Mouse (Mus musculus): Measurements from ENCODE around the gene Zmynd15. TPM values are rescaled to one million over a fixed set of nuclear protein-coding genes. Genes with fewer than 3 reads are reported as not detected.
A peak's percentile ranks its signal among the peaks of the same experiment; 100 is the strongest.

The Zmynd15 gene
- polyA plus RNA-seq, 1 experiment from 2014 or later: 0.73 TPM

DNA sequence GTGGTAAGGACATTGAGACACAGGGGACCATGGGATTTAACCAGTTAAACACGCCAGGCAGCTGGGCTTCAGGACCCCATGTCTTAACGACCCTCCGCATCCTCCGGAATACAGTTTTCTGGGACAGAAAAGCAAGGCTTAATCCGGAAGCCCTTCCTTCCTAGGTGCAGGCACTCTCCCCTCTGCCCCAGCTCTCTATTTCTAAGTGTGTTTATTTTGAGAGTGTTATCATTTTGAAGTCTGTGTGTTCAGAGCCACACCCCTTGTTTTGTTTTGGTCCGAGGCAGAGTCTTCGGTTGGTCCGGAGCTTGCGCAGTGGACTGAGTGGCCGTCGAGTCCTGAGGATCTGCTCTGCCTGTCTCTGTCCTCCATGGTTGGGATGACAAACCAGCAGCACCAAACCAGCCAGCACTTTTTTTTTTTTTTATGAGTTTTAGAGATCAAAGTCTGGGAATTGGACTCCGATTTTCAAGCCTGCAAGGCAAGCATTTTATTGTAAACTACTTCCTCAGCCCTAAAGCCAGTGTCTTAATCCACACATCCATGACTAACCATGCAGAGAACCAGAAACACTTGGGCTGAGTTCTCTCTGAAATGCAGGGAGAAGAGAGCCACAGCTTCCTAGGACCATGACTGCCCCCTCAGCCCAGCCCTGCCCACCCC is 15.8 kb downstream of the Zmynd15 start:
- no peak overlapping the region for H3K27ac ChIP-seq
- H3K4me1 ChIP-seq: no peaks in the 10 kb centered on the region
- H3K27me3 ChIP-seq (replicated peaks): no peaks in the 10 kb centered on the region
- H3K4me2 ChIP-seq: no peak overlapping the region
- H3K9me3 ChIP-seq: no peaks in the 10 kb centered on the region
- H3K9ac ChIP-seq: no peak overlapping the region
- H3K36me3 ChIP-seq: no peaks in the 10 kb centered on the region
- no peak for ATAC-seq (ENCODE audit: insufficient read depth, low FRiP score, low read depth)
- H3K4me3 ChIP-seq (replicated peaks): no peak overlapping the region
- 57% methylated on average over 12 of the region's 12 CpGs for WGBS

DNA sequence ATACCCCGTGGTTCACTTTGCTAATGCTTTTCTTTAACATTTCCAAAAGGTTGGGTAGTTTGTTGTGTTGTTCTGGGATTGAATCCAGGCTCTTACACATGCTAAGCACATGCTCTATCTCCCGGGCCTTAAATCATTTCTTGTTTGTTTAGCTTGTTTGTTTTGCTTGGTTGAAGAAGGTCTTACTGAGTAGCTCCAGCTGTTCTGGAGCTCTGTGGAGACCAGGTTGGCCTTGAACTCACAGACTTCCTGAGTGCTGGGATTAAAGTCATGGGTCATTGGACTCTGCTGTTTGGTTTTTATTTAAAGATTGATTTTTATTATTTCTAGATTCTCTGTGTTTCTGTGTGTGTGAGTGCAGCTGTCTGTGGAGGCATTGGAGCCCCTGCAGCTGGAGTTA is 26.3 kb downstream of the Zmynd15 start:
- no peak for ATAC-seq (ENCODE audit: insufficient read depth, low FRiP score, low read depth)
- H3K4me2 ChIP-seq: no peak overlapping the region
- no peaks in the 10 kb centered on the region for H3K36me3 ChIP-seq
- H3K27ac ChIP-seq: 0 out of 2 replicates have a peak overlapping the region, but pooled peaks have one; percentile 31
- no peaks in the 10 kb centered on the region for H3K9me3 ChIP-seq
- no peak overlapping the region for H3K4me3 ChIP-seq (replicated peaks)
- no peak overlapping the region for H3K9ac ChIP-seq
- WGBS: 44% methylated on average over 2 of the region's 2 CpGs
- no peaks in the 10 kb centered on the region for H3K4me1 ChIP-seq
- no peaks in the 10 kb centered on the region for H3K27me3 ChIP-seq (replicated peaks)

DNA sequence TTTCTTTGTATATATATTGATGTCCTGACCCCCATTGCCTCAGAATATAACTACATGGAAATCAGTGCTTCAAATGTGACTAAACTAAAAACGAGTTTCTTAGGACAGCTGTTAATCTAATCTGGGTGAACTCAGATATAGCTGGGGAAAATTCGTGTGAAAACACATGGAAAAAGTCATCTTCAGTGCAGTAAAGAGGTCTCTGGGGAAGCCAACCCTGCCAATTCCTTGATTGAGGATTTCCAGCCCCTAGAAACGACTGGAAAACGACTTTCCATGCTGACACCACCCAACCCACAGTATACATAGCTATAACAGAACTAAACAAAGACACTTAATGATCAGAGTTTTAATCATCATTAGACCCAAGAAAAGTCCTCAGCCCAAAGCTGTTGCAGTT is 28.6 kb downstream of the Zmynd15 start:
- Histone ChIP-seq H3K4me3 (replicated peaks) (no peak overlapping the region), H3K27me3 (replicated peaks) (no peaks in the 10 kb centered on the region), H3K4me2 (no peak overlapping the region), H3K9me3 (no peaks in the 10 kb centered on the region), H3K36me3 (no peaks in the 10 kb centered on the region), H3K4me1 (no peaks in the 10 kb centered on the region), H3K27ac (no peak overlapping the region), H3K9ac (no peak overlapping the region)
- ATAC-seq (ENCODE audit: insufficient read depth, low FRiP score, low read depth): no peak
- WGBS: 33% methylated on average over 4 of the region's 4 CpGs

DNA sequence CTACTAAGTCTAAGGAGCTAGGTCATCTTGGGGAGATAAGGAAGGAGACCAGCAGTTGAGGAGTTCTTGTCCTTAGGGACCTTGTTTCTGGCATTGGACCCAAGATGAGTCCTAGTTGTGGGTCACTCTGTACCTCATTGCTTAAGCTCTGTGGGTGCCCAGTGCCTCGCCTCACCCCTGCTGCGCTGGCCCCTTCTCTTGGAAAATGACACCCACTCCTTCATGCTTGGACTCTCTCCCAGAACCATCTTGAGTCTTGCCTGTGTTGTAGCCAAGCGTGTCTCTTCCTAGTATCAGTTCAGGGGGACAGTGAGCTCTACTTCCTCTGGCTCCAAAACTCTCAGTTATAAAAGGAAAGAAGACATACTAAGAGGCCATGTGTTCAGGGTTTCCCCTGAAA is 29.9 kb downstream of the Zmynd15 start:
- H3K9me3 ChIP-seq: no peaks in the 10 kb centered on the region

DNA sequence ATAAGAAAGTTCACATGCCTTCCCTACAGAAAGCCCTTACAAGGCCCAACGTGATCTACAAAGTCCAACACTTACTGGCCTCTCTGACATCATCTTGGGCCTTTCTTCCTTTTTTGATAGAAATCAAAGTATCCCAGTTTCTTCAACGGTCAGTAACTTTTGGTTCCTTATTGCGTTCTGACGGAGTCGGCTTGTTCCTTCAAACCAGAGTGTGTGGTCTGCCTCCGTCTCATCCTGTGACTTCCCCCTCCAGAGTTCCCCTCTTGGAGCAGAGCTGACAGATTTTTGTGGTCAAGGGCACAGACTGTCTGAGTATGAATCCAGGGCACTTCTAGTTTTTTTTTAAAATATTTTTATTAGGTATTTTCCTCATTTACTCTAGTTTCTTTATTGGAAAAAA is 30.5 kb downstream of the Zmynd15 start:
- no peak overlapping the region for H3K9ac ChIP-seq
- no peak overlapping the region for H3K4me2 ChIP-seq
- H3K27ac ChIP-seq: no peak overlapping the region
- no peak for ATAC-seq (ENCODE audit: insufficient read depth, low FRiP score, low read depth)
- no peaks in the 10 kb centered on the region for H3K9me3 ChIP-seq
- 79% methylated on average over 6 of the region's 6 CpGs for WGBS
- no peaks in the 10 kb centered on the region for H3K4me1 ChIP-seq
- H3K4me3 ChIP-seq (replicated peaks): no peak overlapping the region
- H3K36me3 ChIP-seq: no peaks in the 10 kb centered on the region
- no peaks in the 10 kb centered on the region for H3K27me3 ChIP-seq (replicated peaks)

More for the DNA sequence above, 29.9 kb downstream of the Zmynd15 start:
- no peaks in the 10 kb centered on the region for H3K4me1 ChIP-seq
- no peak overlapping the region for H3K4me3 ChIP-seq (replicated peaks)
- no peak for ATAC-seq (ENCODE audit: insufficient read depth, low FRiP score, low read depth)
- no peak overlapping the region for H3K9ac ChIP-seq
- no peak overlapping the region for H3K27ac ChIP-seq
- H3K4me2 ChIP-seq: no peak overlapping the region
- no peaks in the 10 kb centered on the region for H3K27me3 ChIP-seq (replicated peaks)
- no peaks in the 10 kb centered on the region for H3K36me3 ChIP-seq
- 88% methylated on average over 3 of the region's 3 CpGs for WGBS

DNA sequence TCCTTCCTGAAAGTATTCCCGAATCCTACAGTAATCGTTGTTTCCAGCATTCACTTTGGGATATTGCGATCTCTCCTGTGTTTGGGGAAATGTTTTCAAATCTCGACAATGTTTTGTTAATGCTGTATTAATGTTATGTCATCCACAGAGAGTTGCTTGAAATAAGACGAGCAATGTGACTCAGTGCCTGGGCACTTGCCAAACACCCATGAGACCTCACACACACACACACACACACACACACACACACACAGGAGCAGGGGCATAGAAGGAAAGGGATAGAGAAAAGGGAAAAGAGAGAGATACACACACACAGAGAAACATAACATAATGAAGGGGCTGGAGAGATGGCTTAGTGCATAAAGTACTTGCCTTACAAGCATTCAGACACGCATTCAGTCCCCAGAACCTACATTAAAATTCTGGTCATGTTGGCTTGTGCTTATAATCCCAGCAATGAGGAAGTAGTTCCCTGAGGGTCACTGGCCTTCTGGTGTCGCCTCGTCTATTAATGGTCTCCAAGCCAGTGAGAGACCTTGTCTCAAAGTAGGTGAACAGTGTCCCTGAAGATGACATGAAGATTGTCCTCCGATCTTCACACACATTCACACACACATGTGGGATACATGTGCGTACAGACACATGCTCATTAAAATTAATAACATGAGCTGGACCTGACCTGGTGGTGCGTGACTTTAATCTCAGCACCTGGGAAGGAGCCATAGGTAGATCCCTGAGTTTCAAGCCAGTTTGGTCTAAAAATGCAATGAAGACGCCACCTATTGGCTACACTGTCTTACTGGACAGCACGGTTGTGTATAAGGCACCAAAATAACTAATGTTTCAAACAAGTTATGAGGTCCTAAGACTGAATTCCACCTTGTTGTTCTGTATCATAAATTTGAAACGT is 40.6 kb downstream of the Zmynd15 start:
- no peaks in the 10 kb centered on the region for H3K4me1 ChIP-seq
- no peaks in the 10 kb centered on the region for H3K36me3 ChIP-seq
- no peak overlapping the region for H3K4me2 ChIP-seq
- H3K27me3 ChIP-seq (replicated peaks): no peaks in the 10 kb centered on the region
- 63% methylated on average over 14 of the region's 14 CpGs for WGBS
- no peak for ATAC-seq (ENCODE audit: insufficient read depth, low FRiP score, low read depth)
- no peak overlapping the region for H3K4me3 ChIP-seq (replicated peaks)
- no peak overlapping the region for H3K9ac ChIP-seq
- no peaks in the 10 kb centered on the region for H3K9me3 ChIP-seq
- H3K27ac ChIP-seq: no peak overlapping the region

DNA sequence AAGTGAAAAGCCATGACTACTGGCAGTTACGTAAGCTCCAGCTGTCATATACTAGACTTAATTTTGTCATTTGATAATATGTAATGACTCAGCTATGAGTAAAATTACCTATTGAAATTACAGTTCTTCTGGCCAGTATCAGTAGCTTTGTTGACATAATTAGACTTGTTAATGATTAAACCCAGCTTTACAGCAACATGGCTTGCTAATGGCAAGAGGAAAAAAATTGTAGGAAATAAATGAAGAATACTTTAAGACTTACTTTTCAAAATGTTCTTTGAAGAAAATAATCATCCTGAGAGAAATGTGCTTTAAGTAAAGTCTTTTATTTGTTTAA is 41.2 kb downstream of the Zmynd15 start:
- no peaks in the 10 kb centered on the region for H3K36me3 ChIP-seq
- H3K4me1 ChIP-seq: no peaks in the 10 kb centered on the region
- no peak overlapping the region for H3K4me3 ChIP-seq (replicated peaks)
- 0 out of 2 replicates have a peak overlapping the region, but pooled peaks have one; percentile 13 for H3K27ac ChIP-seq
- no peak overlapping the region for H3K9ac ChIP-seq
- no peak for ATAC-seq (ENCODE audit: insufficient read depth, low FRiP score, low read depth)
- 73% methylated on average over 1 of the region's 1 CpGs for WGBS
- no peaks in the 10 kb centered on the region for H3K9me3 ChIP-seq
- no peaks in the 10 kb centered on the region for H3K27me3 ChIP-seq (replicated peaks)
- H3K4me2 ChIP-seq: no peak overlapping the region

DNA sequence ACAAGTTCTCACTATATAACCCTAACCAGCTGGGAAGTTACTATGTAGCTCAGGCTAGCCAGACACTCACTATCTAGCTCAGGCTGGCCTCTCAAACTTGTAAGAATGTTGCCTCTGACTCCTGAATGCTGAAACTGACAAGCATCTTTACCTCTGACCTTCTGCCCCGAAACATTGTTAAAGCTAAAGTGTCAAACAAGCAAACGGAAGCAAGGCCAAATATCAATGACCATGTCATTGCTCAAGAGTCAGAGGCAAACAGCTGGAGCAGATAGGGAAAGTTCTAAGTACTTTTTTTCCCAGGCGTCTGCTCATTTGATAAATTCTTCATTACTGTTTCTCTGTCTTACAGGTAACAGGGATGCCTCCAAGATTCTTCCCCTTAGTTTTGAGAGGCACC is 42.8 kb downstream of the Zmynd15 start:
- 39% methylated on average over 3 of the region's 3 CpGs for WGBS
- H3K36me3 ChIP-seq: no peaks in the 10 kb centered on the region
- no peak overlapping the region for H3K9ac ChIP-seq

DNA sequence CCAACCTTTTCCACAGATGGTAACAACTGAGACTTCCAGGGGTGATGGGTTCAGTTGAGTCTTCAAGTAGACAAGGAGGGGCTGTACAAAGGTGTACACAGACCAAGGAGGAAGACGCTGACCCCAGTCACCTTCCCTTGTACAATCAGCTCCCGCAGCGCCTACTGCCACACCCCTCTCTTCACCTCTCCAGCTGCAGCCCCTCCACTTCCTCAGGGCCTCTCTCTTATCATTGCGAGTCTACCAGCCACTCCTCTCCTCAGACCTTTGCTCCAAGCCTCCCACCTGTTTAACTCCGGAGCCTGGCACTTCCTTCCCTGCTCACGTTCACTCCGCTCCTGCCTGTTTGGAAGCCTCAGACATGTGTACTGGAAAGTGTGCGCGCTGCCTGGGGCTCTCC is 45.7 kb downstream of the Zmynd15 start, which contains the start of gene Tm4sf5:
Gene Tm4sf5, plus strand, starts transcription at position 275 of the 400 bp plus-strand sequence.
- H3K4me3 ChIP-seq (replicated peaks): peak within 1 kb of the TSS; percentile 27
- no peaks in the 10 kb centered on the region for H3K9me3 ChIP-seq
- no peaks in the 10 kb centered on the region for H3K36me3 ChIP-seq
- ATAC-seq (ENCODE audit: insufficient read depth, low FRiP score, low read depth): peak; percentile 82
- H3K4me2 ChIP-seq: peak within 1 kb of the TSS; percentile 33
- WGBS: 49% methylated on average over 9 of the region's 9 CpGs
- peak within 1 kb of the TSS; percentile 74 for H3K27ac ChIP-seq
- H3K27me3 ChIP-seq (replicated peaks): no peaks in the 10 kb centered on the region
- 0 out of 2 replicates have a peak, but pooled peaks cover 2% of the 10 kb centered on the region for H3K4me1 ChIP-seq
- H3K9ac ChIP-seq: no peak within 1 kb of the TSS

More for the DNA sequence above, 42.8 kb downstream of the Zmynd15 start:
- Histone ChIP-seq H3K4me2 (no peak overlapping the region), H3K27me3 (replicated peaks) (no peaks in the 10 kb centered on the region), H3K9me3 (no peaks in the 10 kb centered on the region), H3K4me1 (no peaks in the 10 kb centered on the region), H3K27ac (no peak overlapping the region), H3K4me3 (replicated peaks) (no peak overlapping the region)
- ATAC-seq (ENCODE audit: insufficient read depth, low FRiP score, low read depth): no peak

DNA sequence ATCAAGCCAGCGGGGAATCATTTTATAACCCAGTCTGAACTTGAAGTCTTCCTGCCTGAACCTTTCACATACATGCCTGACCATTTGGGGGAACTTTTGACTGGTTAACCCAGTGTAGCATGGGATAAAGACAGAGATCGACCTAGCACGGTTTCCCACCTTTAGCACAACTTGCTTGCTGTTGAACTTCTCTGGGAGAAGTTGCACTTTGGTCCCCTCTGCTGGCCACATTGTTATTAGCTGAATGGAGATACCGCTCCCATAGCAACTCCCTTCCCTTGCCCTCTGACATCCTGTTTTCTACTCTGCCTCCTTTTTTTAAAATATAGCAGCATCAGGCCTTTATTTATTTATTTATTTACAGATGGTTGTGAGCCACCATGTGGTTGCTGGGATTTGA is 47.2 kb downstream of the Zmynd15 start:
- no peak overlapping the region for H3K27ac ChIP-seq
- ATAC-seq (ENCODE audit: insufficient read depth, low FRiP score, low read depth): no peak
- no peak overlapping the region for H3K9ac ChIP-seq
- H3K27me3 ChIP-seq (replicated peaks): no peaks in the 10 kb centered on the region
- no peaks in the 10 kb centered on the region for H3K9me3 ChIP-seq
- 21% methylated on average over 4 of the region's 4 CpGs for WGBS
- H3K4me2 ChIP-seq: no peak overlapping the region
- H3K4me1 ChIP-seq: 0 out of 2 replicates have a peak, but pooled peaks cover 3% of the 10 kb centered on the region
- H3K4me3 ChIP-seq (replicated peaks): no peak overlapping the region
- no peaks in the 10 kb centered on the region for H3K36me3 ChIP-seq

DNA sequence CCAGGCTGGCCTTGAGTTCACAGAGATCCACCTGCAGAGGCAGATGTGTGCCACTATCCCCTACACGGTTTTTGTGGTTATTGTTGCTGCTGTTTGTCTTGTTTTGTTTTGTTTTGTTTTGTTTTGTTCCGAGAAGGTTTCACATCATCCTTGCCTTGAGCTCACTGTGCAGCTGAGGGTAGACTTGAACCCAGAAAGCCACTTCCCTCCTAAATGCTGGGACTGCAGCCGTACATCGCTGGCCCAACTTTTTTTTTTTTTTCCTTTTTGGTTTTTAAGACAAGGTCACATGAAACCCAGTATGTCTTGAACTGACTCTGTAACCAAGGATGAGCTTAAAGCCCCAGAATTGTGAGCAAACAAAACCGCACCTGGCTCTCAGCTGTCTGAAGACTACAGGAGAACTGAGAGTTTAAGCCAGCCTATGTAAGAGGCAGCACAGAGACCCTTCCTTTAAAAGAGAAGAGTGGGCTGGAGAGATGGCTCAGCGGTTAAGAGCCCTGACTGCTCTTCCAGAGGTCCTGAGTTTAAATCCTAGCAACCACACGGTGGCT is 47.8 kb downstream of the Zmynd15 start:
- Histone ChIP-seq H3K4me3 (replicated peaks) (no peak overlapping the region), H3K9me3 (no peaks in the 10 kb centered on the region), H3K4me2 (no peak overlapping the region), H3K36me3 (no peaks in the 10 kb centered on the region), H3K9ac (no peak overlapping the region), H3K4me1 (0 out of 2 replicates have a peak, but pooled peaks cover 3% of the 10 kb centered on the region), H3K27me3 (replicated peaks) (no peaks in the 10 kb centered on the region), H3K27ac (no peak overlapping the region)
- ATAC-seq (ENCODE audit: insufficient read depth, low FRiP score, low read depth): no peak
- WGBS: 69% methylated on average over 7 of the region's 7 CpGs
